19 mouse cellular contexts compared by ENCODE assay signal in genomic region chr12:99231321-99231720, GRCm38 (mm10).
DNase-seq lines count a peak whose midpoint lies in the region; ATAC-seq and TF ChIP-seq lines count a peak whose summit lies in the region.
"Had no signal": no experiment of that assay in that cellular context is flagged by ENCODE, and none has a peak within 500 bp of the region (broad histone marks: within the 10 kb centered on the region; RNA-seq: fewer than 3 reads in every experiment).

No protein-coding gene starts in this region.

- WGBS in forebrain, embryonic 12.5 days, result 49% methylated on average over 6 of the region's 6 CpGs
- 25% methylated on average over 6 of the region's 6 CpGs for WGBS in forebrain, postnatal 0 days
- 60% methylated on average over 6 of the region's 6 CpGs for WGBS in liver, adult 2 months
- WGBS in liver, embryonic 11.5 days, result 88% methylated on average over 6 of the region's 6 CpGs
- WGBS in forebrain, embryonic 15.5 days, result 13% methylated on average over 6 of the region's 6 CpGs

- peaks cover 97% of the 10 kb centered on the region for H3K4me1 ChIP-seq in forebrain, embryonic 12.5 days
- peaks cover 11% of the 10 kb centered on the region for H3K4me1 ChIP-seq in forebrain, postnatal 0 days (ENCODE audit: insufficient read depth)
- peaks cover 48% of the 10 kb centered on the region for H3K4me1 ChIP-seq in liver, adult 2 months (ENCODE audit: control insufficient read depth, insufficient read depth, low read length)
- H3K4me1 ChIP-seq in liver, embryonic 11.5 days (replicated peaks; ENCODE audit: control insufficient read depth, insufficient read depth, low read length), result peaks cover 14% of the 10 kb centered on the region; the same call in 1 of the 2 replicates
- peaks cover 96% of the 10 kb centered on the region for H3K4me1 ChIP-seq in forebrain, embryonic 15.5 days

- TF ChIP-seq POLR2A in liver, adult 2 months (IDR thresholded peaks at IDR 0.05; ENCODE audit: extremely low read depth, insufficient read depth, low read length), result no peak
- TF ChIP-seq POLR2A in brain, embryonic 14.5 days (IDR thresholded peaks at IDR 0.05; ENCODE audit: borderline replicate concordance, extremely low read depth, insufficient read depth, insufficient read length, poor library complexity, severe bottlenecking), result no peak

- no peak overlapping the region for H3K4me2 ChIP-seq in forebrain, embryonic 12.5 days
- H3K4me2 ChIP-seq in forebrain, postnatal 0 days (ENCODE audit: low read depth), result no peak overlapping the region
- no peak overlapping the region for H3K4me2 ChIP-seq in liver, embryonic 11.5 days
- no peak overlapping the region for H3K4me2 ChIP-seq in forebrain, embryonic 15.5 days (replicated peaks)
- H3K4me2 ChIP-seq: heart, embryonic 12.5 days had no signal

- H3K4me3 ChIP-seq in forebrain, embryonic 12.5 days (replicated peaks), result no peak overlapping the region
- H3K4me3 ChIP-seq in forebrain, postnatal 0 days (ENCODE audit: low read depth, low read length), result no peak overlapping the region
- H3K4me3 ChIP-seq in liver, adult 2 months (ENCODE audit: insufficient read depth, low read depth, low read length), result no peak overlapping the region
- H3K4me3 ChIP-seq in liver, embryonic 11.5 days (ENCODE audit: low read depth, low read length), result no peak overlapping the region
- no peak overlapping the region for H3K4me3 ChIP-seq in forebrain, embryonic 15.5 days
- H3K4me3 ChIP-seq: erythroblast, embryonic 14.5 days; gastrocnemius, adult 2 months; heart, embryonic 12.5 days; hindbrain, embryonic 13.5 days had no signal

- no peak for ATAC-seq in forebrain, embryonic 12.5 days (ENCODE audit: low FRiP score)
- ATAC-seq in forebrain, postnatal 0 days, result no peak
- ATAC-seq in liver, embryonic 11.5 days (replicated peaks; ENCODE audit: low FRiP score), result no peak
- no peak for ATAC-seq in forebrain, embryonic 15.5 days (replicated peaks)
- ATAC-seq: activated CD4-positive, CD25-positive, alpha-beta regulatory T cell, adult 4 months; hindbrain, postnatal 0 days; Patski had no signal

- DNase-seq in forebrain, postnatal 0 days, result no peak
- DNase-seq in liver, adult 2 months (ENCODE audit: extremely low read depth, low read depth, low spot score), result no peak
- no peak for DNase-seq in liver, embryonic 11.5 days (ENCODE audit: low spot score)
- DNase-seq in brain, embryonic 14.5 days (ENCODE audit: low read depth), result peak; percentile 81
- no peak for DNase-seq in left cerebral cortex, postnatal 4 days
- DNase-seq: adrenal gland, postnatal 14 days; cerebellum, adult 9-11 months; cerebellum, postnatal 36 days; gastrocnemius, adult 2 months; gastrocnemius, postnatal 25 days had no signal

- no peak for TF ChIP-seq CTCF in forebrain, postnatal 0 days (IDR thresholded peaks at IDR 0.05; ENCODE audit: low read depth)
- no peak for TF ChIP-seq CTCF in liver, adult 2 months (IDR thresholded peaks at IDR 0.05; ENCODE audit: low read depth, low read length)
- TF ChIP-seq CTCF in brain, embryonic 14.5 days (IDR thresholded peaks at IDR 0.05; ENCODE audit: borderline replicate concordance, extremely low read depth, insufficient read depth, insufficient read length), result no peak

- no peak overlapping the region for H3K9ac ChIP-seq in forebrain, embryonic 12.5 days
- no peak overlapping the region for H3K9ac ChIP-seq in forebrain, postnatal 0 days
- H3K9ac ChIP-seq in liver, adult 2 months (ENCODE audit: low read depth, low read length), result no peak overlapping the region
- no peak overlapping the region for H3K9ac ChIP-seq in liver, embryonic 11.5 days (ENCODE audit: low read depth, low read length)
- H3K9ac ChIP-seq in forebrain, embryonic 15.5 days (replicated peaks), result no peak overlapping the region
- H3K9ac ChIP-seq: heart, embryonic 12.5 days; hindbrain, embryonic 13.5 days had no signal

- H3K79me2 ChIP-seq in liver, adult 2 months (ENCODE audit: control insufficient read depth, insufficient read depth, low read length), result peaks cover 17% of the 10 kb centered on the region

- H3K27me3 ChIP-seq in forebrain, embryonic 12.5 days, result no peaks in the 10 kb centered on the region
- no peaks in the 10 kb centered on the region for H3K27me3 ChIP-seq in forebrain, postnatal 0 days (ENCODE audit: insufficient read depth, low read length)
- H3K27me3 ChIP-seq in liver, adult 2 months (ENCODE audit: control insufficient read depth, insufficient read depth, low read length), result no peaks in the 10 kb centered on the region
- no peaks in the 10 kb centered on the region for H3K27me3 ChIP-seq in liver, embryonic 11.5 days (replicated peaks; ENCODE audit: control insufficient read depth, insufficient read depth, low read length)
- H3K27me3 ChIP-seq in forebrain, embryonic 15.5 days, result no peaks in the 10 kb centered on the region
- H3K27me3 ChIP-seq: CH12.LX; heart, embryonic 12.5 days; hindbrain, embryonic 13.5 days; Patski had no signal

- H3K27ac ChIP-seq in forebrain, embryonic 12.5 days, result peak overlapping the region; percentile 82
- H3K27ac ChIP-seq in forebrain, postnatal 0 days (ENCODE audit: low read depth, low read length), result no peak overlapping the region
- H3K27ac ChIP-seq in liver, adult 2 months (replicated peaks; ENCODE audit: insufficient read depth, low read depth, low read length), result 0 out of 2 replicates have a peak overlapping the region, but pooled peaks have one; percentile 6
- no peak overlapping the region for H3K27ac ChIP-seq in liver, embryonic 11.5 days (ENCODE audit: low read depth, low read length)
- peak overlapping the region; percentile 41 for H3K27ac ChIP-seq in forebrain, embryonic 15.5 days (replicated peaks)
- H3K27ac ChIP-seq: gastrocnemius, adult 2 months; hindbrain, postnatal 0 days had no signal

- no peaks in the 10 kb centered on the region for H3K36me3 ChIP-seq in forebrain, embryonic 12.5 days (replicated peaks)
- H3K36me3 ChIP-seq in forebrain, postnatal 0 days (ENCODE audit: insufficient read depth), result no peaks in the 10 kb centered on the region
- H3K36me3 ChIP-seq in liver, adult 2 months (ENCODE audit: control insufficient read depth, insufficient read depth, low read length), result no peaks in the 10 kb centered on the region
- H3K36me3 ChIP-seq in liver, embryonic 11.5 days (ENCODE audit: control insufficient read depth, insufficient read depth, low read length), result no peaks in the 10 kb centered on the region
- no peaks in the 10 kb centered on the region for H3K36me3 ChIP-seq in forebrain, embryonic 15.5 days
- H3K36me3 ChIP-seq: heart, embryonic 12.5 days; hindbrain, embryonic 13.5 days had no signal

- intact Hi-C loops in left cerebral cortex, postnatal 4 days (cut with DNase I), result no loop called here

- H3K9me3 ChIP-seq in forebrain, embryonic 12.5 days, result no peaks in the 10 kb centered on the region
- H3K9me3 ChIP-seq in forebrain, postnatal 0 days (ENCODE audit: low read length), result no peaks in the 10 kb centered on the region
- no peaks in the 10 kb centered on the region for H3K9me3 ChIP-seq in liver, embryonic 11.5 days (ENCODE audit: control insufficient read depth, low read length)
- H3K9me3 ChIP-seq in forebrain, embryonic 15.5 days, result no peaks in the 10 kb centered on the region
- H3K9me3 ChIP-seq: heart, embryonic 12.5 days; hindbrain, embryonic 13.5 days had no signal

Comparison
In these comparisons a context has a peak if more than half of its experiments do, and no peak if none do; other contexts are left out.
1. H3K27ac ChIP-seq: peak in forebrain, embryonic 12.5 days (single experiment), liver, adult 2 months (single experiment) and forebrain, embryonic 15.5 days (single experiment); none in forebrain, postnatal 0 days (single experiment) and liver, embryonic 11.5 days (single experiment).